Mouse (Mus musculus): Measurements from ENCODE around the gene Syf2.

- TF ChIP-seq CTCF (conservative IDR thresholded peaks at IDR 0.05 in 1 of 2, IDR thresholded peaks at IDR 0.05 in 1 of 2; ENCODE audit: low read depth in 2 of 2, low read length in 2 of 2): no peak
- TF ChIP-seq RAD21 (IDR thresholded peaks at IDR 0.05; ENCODE audit: low read depth, low read length): no peak
- no peak for TF ChIP-seq UBTF (IDR thresholded peaks at IDR 0.05; ENCODE audit: low read depth, low read length)
- no peak for TF ChIP-seq POLR2A (IDR thresholded peaks at IDR 0.05; ENCODE audit: low read depth, low read length)
- no peak for TF ChIP-seq ZC3H11A (IDR thresholded peaks at IDR 0.05; ENCODE audit: low read depth, low read length)
- no peak for TF ChIP-seq MAZ (IDR thresholded peaks at IDR 0.05; ENCODE audit: low read depth, low read length)
- peak; percentile 69 for TF ChIP-seq MEF2A (IDR thresholded peaks at IDR 0.05; ENCODE audit: borderline replicate concordance, low read depth, low read length)
- TF ChIP-seq TCF12 (IDR thresholded peaks at IDR 0.05; ENCODE audit: low read depth, low read length): peak; percentile 52
- no peak for TF ChIP-seq ZMIZ1 (IDR thresholded peaks at IDR 0.05; ENCODE audit: low read depth, low read length)
- TF ChIP-seq EP300 (IDR thresholded peaks at IDR 0.05; ENCODE audit: low read length): no peak
These were observed 12.3 kb upstream of the Syf2 start for GRCm38 (mm10) chr4:134918381-134918780.
